Mouse (Mus musculus) cerebellum, adult 11 months (tissue): ENCODE measurements at regions not wholly inside any gene's neighbourhood (a gene's known extent, or its start where the extent isn't known, plus 50 kb on each side); places are given as distances from the start of the nearest gene placed in this dataset.
A peak's percentile ranks its signal among the peaks of the same experiment; 100 is the strongest.
"Not testable (repeated sequence)": the region's sequence is repeated elsewhere in the genome, so short reads cannot be mapped to it uniquely, and the experiment has no call there.

Experiments used
- DNase-seq: peaks from one replicate; pipeline ENCODE4 v3.0.0; 2022

DNA sequence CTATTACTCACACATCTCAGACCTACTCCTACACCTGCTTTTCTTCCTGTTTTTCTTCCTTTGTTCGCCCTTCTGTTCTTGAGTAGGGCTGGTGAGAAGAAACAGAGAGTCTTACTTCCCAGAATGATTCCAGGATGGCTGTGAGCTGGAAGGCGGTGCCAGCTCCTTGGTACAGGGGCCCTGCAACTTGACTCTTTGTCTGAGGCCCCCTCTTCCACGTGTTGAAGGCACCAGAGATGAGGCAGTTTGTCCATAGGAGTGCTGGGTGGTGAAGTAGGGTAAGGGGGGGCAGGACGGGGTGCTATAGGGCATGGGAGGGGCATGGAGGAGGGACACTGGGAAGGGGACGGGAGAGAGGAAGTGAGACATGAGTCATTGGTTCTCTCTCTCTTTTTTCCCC, 60.8 kb downstream of the Dmrta2 start:
- DNase-seq = no peak

DNA sequence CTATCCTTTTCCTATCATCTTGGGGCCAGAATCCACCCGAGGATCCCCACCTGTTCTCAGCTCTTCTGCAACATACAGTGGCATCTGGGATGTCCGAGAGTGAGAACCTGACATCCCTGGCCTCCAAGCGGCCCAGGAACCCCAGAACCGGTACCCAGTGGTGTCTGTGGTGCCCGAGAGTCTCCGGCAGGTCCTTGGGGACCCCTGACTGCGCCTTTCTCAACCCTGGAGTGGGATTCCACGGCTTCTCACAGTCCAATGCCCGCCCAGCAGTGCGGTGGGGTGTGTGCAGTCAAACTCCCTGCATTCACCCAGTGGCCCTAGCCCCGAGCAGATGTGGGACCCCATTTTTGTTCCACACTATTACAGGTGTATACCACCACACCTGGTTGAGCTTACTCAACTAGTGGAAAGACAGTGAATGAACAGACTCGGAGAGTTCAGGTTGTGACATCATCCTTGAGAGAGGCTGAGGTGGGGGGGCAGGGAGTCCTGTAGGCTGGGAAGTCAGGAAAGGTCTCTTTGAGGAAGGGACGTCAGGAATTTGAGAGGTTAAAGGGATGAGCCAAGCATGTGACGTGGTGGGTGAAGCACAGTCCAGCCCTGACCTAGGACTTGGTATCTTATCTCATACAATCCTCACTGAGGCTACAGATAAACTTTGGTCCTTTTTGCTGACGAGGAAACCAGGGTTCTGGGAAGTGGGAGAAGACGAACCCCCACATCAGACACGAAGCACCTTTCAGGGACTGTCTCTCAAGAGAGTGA, 67.2 kb downstream of the Dmrta2 start:
- DNase-seq = no peak

DNA sequence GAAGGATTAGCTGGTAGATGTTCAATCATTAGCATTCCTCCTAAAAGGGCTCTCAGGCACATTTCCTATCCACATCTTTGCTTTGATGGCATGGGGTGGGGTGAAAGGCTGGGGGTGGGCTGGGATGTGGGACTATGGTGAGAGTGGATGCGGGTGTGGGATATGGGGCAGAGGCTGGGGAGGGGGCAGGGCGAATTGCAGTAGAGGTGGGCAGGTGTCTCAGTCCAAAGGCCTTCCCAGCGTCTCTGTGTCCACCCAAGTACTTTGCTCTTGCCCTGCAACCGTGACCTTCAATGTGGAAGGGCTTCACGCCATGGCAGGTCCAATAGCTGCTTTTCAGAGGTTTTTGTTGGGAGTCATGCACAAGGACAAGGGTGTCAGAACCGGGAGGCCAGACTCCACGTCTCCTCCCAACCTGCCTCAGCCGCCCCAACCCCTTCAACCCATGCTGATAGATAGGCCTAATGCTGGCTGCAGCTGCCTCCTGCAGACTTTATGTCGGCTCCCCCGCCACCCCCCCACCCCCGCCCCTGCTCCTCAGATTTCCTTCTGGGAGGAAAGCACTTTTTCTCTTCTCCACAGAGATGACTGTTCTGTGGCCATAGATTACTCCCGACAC, 67.9 kb downstream of the Dmrta2 start:
- no peak for DNase-seq

DNA sequence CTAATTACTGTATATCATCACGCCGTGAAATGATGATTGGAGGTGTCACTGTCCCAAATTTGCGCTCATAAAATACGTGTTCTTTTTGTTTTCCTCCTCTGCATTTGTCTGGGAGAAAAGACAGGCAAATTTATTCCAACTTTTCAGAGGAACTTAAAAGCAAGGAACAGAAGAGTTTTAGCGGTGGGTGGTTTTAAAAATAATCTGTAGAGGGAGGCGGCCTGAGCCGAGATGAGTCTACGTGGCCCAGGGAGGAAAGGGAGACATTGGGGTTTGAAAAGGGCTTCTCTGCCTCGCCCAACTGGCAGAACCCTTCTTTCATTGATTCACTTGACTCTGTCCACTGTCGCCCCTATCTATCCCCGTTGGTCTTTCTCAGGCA, 68.4 kb downstream of the Dmrta2 start:
- DNase-seq = no peak

DNA sequence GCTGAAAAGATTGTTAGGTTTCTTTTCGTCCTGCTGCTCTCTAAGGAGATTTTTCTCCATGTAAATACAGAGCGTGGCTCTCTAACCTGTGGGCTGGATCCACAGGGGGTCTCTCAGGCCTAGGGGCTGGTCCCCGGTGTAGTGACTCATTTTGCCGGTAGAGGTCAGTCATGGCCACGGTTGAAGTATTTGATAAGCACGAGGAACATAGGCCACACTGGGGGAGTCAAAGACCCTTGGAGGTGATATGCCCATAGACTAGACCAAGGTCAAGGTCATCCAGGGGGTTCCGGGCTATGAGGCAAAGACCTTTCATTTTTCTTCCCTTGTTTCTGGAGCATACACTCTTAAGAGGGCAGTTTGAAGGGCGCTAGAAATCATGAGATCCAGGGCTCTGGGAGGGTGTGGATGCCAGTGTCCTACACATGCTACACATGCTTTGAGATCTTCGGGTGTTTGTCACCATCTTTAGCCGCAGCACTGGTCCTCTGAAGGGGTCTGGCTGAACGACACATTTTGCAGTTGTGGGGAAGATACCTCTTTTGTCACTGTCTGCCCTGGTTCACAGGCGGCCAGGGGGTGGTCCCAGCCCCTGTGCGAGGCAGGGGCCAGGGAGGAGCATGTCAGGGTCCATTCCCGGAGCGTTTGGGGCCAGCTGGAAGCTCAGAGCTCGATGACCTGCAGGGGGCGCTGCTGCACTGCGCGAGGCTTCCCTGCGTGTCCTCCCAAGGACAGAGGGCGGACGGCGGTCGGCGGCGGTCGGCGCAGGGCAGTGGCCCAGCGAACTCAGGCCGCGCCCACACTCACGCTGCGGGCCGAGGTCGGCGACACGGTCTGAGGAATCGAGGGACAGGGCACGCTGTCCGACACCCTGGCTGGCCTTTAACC, 72.8 kb downstream of the Dmrta2 start:
- peak; percentile 72 for DNase-seq

DNA sequence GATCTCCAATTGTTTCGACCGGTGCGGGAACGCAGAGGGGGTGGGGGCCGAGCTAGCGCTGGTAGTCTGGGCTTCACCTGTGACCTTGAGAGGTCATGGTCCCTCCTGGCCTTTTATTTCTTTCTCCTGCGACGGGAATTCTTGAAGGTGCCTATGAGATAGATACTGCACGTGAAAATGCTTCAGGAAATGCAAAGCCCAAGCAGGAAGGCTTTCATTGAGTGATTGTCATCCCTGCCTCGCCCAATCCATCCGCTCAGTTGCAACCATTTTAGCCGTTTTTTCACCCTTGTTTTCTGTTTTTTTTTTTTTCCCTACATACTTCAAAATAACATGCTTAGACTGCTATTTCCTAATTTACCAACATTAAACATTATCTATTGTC, 73.4 kb downstream of the Dmrta2 start:
- DNase-seq = no peak

DNA sequence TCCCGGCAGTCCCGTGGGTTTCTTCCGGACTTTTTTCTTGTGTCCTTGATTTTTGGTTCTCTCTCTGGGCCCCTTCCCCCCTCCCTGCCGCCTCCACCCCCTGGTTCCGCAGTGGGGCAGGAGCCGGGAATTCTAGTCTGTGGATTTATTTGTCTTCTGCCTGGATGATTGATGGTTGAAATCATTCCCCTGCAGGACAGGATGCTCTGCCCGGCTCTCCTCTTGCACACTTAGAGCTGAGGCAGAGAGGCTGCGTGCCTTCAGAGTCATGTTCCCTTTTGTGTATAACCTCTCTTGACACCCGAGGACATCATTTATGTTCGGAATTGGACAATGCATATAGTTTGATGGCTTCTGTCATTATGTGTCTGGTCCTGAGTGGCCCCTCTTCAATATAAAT, 74.0 kb downstream of the Dmrta2 start:
- no peak for DNase-seq

DNA sequence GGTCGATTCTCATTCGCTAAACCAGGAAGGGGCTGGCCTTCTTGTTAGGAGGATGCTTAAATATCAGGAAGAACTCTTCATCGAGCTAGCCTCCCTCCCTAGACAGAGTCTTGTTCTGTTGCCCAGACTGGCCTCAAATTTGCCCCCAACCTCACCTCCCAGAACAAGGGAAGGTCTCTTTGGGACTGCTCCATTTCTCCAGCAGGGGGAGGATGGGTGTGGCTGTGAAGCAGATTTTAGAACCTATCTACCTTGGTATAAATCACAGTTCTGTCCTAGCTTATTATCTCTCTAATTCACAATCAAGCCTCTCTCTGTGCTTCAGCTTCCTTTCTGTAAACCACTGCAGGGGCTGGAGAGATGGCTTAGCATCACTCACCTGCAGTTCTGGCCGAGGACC, 75.1 kb downstream of the Dmrta2 start:
- DNase-seq = no peak

DNA sequence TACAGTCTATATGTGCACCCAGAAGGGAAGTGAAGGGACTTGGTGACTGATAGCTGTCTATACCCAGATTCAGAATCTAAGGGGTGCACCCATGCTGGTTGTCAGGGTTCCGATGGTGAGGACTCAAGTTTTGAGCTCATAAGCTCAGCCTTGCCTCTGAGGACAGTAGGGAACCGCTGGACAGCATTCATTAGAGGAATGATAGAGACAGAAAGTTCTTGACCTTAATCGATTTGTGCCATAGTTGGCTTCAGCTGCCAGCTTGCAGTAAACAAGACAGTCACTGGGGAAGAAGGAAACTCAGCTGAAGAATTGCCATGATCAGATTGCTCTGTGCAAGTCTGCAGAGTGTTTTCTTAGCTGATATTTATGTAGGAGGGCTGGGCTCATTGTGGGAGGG, 96.0 kb downstream of the Dmrta2 start:
- no peak for DNase-seq

DNA sequence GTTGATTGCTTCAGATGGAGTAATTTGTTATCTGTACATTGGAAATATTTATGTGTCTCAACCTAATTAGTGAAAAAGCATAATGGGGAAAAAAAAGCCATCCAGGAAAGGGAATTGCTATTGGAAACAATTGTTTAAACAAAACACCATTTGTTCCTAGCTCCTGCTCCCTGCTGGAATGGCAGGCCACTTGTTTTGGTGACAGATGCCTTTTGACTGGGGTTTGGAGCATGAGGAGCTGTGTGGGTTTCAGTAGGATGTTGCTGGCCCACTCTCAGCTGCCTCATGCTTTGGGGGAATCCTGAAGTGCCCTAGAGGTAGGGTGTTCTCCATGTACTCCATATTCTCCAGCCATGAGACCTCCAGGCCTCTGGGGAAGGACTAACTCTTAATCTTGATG, 105.5 kb downstream of the Dmrta2 start:
- no peak for DNase-seq

DNA sequence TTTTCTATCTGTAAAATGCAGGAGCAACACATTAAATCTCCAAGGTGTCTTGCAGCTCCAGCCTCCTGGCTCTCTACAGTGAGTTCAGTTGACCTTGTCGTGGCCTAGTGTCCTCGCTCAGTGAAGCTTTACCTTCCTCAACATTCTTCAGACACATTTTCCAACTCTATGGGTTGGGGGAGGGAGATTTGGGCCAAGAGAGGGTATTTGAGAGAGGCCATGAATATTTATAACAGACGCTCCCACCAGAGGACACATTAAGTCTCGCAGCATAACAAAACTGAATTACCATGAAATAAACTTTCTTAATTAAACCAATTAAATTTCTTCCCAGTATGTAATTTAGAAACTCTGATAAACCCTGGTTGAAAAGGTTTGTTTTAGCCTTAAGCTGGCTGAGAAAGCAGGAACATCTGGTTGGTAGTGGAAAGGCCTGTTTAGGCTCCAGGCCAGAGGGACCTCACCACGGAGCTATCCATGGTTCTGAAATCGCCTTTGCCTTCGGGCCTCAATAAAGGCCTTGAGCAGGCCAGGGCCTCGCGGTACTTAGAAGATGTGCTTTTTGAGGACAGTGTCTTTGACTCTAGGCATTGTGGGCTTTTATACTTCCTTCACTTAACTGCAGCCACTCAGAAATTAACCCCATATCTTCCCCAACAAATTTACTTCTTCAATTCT, 109.9 kb downstream of the Dmrta2 start:
- DNase-seq = no peak

DNA sequence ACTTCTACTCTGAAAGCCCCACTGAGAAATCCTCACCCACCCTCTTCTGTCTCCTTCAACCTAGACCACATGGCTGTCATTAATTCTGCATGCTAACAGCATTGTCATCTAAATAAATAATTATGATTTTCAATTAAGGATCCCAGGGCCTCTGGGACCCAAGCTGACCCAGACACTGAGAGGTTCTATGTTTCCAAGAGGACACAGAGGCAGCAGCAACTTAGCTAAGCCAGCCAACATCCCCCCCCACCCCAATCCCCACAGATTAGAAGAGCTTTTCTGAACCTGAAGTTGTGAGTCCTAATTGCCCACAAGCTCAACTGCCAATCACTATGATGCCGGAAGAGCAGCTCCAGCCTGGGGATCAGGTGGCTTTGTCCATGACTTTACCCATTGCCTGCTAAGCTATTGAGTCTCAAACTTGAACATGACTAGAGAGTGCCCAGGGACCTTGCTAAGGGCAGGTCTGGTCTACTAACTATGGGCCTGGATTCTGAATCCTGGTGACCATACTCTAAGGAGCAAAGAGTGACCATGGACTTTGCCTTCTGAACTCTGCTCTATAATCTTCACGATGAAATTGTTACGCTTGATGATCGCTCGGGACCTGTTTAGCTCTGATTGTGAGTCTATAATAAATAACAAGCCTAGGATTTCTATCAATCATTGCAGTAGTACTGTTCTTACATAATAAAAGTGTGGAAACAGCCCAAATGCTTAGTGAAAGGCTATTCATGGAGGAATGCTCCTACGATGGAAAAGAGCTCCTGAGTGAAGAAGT, 115.4 kb downstream of the Dmrta2 start:
- no peak for DNase-seq

DNA sequence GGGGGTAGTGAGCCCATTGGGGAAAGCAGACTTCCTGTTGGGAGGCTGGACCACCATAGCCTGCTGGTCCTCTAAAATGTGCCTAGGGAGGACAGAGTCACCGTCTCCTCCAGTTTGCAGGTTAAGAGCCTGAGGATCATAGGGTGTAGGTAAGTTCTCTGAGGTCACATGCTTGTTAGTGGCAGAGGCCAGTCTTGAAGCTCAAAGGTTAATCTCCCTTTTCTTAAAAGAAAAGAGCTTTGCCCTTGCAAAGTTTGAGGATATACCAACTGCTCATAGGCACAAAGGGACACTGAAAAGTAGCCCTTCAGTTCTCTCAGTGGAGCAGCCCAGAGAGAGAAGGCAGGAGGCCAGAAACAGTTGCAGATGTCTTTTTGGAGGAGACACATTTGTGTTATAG, 116.7 kb downstream of the Dmrta2 start:
- no peak for DNase-seq

DNA sequence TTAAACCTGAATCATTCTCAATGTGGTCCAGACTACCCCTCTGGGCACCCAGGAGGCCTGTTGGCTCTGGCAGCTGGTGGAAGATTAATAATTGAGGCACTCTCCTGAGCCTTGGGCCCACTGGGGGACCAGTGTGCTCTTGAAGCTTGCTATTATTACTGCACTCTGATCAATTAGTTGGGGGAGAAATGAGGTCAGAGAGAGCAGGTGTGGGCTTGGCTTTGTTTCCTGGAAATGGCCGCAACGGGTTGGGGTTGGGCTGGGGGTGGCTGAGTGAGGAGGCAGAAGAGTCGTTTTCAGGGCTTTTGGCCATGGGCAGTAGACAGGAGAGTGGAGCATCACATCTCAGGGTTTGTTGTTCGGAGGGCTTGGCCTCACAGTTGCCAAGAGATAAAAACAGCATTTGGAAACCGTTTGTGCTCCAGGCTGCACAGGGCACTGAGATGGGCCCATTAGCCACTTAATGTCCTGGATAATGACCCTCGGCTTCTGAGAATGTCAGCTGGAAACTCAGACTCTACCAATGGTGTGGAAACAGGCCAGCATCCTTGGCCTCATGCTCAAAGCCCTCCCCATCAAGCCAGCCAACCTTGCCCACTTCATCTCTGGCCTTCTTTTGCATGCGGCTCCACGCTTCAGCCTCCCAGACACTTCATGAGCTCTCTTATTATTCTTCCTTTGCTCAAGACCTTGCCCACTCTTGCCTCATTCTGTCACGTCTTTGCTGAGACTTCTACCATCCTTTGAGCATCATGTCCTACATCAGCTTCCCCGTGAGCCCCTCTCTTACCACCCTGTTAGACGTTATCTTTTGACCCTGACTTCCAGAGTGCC, 118.1 kb downstream of the Dmrta2 start:
- DNase-seq = no peak

DNA sequence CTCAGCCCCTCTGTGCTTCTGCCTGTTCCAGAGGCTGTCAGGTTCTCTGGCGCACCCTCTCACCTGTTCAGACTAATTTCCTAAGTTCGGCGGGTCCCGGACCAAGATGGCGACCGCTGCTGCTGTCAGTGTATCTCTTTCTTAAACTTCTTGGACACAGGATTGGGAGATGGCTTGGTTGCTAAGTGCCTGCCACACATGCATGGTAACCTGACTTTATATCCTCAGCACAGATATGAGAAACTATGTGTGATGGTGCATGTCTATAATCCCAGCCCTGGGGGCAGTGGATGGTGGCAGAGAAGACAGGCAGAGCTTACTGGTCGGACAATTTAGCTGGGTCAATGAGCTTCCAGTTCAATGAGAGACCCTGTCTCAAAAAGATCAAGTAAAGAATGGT, 126.3 kb downstream of the Dmrta2 start:
- DNase-seq = not testable (repeated sequence)

DNA sequence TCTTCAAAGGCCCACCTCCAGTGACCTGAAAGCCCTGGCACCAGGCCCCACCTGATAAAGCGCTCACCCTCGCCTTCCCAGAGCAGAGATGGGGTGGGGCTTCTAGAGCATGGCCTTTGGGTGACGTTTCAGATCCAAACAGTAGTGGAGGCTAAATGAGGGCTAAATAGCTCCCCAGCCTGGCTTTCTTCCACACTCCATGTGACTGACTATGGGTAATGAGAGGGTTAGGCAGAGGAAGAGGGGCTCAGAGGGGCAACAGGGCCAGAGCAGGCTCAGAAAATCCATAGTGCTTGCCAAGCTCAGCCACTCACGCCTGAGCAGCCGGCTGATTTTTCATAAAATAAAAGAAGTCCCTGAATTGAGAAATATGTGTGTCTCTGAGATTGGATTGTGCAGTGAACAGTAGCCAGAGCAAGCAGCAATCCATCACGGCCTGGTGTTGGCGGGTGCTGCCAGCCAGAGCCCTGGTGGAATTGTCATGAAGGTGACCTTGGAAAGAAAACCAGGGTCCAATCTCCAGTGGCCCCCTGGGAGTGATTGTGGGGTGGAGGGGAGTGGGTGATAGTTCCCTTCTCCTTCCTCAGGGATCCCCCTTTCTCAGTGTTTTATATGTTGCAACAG, 128.9 kb downstream of the Dmrta2 start:
- no peak for DNase-seq

DNA sequence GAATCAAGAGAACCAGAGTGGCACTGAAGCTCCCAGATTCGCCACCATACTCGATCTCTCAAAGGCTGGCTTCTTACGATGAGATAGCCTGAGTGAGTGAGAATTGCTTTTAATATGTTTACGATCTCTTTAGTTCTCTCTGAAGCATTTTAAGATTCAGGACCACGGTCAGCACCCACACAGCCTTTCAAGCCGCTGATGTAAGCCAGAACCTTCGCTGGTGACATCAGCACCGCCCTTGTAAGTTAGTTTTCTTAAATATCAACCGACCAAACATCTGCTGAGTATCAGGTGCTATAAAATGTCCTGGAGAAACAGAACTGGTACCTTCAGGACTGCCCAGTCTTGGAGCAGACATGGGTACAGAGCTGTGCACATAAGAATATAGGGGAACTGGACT, 141.6 kb downstream of the Dmrta2 start:
- no peak for DNase-seq

DNA sequence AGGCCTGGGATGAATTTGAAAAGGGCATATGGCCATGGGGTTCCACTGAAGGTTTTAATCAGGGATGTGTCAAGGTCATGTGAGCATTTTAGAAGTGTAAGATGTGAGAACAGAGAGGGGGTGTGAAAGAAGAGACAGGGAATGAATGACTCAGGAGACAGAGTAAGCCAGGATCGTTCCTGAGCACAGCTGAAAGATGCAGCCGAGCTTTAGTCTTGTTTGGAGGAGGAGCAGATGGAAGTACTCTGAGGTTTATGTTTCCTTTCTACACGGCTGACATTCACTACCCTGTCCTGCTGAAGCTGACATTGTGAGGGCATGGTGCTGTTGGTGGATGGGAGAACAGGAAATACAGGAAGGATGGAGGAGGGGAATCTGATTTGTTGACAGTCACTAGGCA, 142.0 kb downstream of the Dmrta2 start:
- no peak for DNase-seq

DNA sequence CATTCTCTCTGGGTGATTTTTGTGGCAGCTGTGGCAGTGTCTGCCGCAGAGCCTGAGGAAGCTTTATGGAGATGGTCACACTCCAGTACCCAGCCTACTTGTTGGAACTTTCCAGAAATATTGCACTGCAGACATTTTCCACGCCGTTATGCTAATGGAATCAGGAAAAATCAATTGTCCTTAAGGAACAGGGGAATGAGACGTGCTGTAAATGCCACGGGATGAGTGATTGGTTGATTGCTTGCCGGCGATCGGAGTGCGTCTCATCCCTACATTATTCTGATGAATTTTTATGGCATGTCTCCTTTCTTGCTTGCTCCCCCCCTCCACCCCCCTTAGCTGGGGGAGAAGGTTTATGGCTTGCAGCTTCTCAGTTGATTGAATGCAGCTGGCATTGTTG, 142.9 kb downstream of the Dmrta2 start:
- no peak for DNase-seq

DNA sequence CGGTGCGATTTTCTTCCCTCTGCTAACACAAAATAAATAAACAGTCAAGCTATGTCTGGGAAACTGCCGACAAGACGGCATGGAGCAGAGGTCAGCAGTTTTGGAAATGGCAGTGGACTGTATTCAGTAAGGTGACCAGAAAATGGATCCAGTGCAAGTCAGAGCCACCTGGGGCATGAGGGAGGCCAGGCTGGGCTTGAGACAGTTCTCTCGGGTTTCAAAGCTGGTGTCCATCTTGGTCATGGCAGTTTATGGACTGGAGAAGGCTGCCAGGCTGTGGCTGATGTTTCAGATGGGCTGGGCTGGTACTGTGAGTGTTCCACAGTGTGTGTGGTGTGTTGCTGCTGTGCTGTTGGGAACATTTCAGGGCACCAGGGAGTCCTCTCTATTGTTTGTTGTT, 143.6 kb downstream of the Dmrta2 start:
- no peak for DNase-seq
